Mouse (Mus musculus) midbrain, embryonic 13.5 days (tissue): ENCODE measurements around the gene Pak3. TPM values are rescaled to one million over a fixed set of nuclear protein-coding genes. Genes with fewer than 3 reads are reported as not detected.

Source experiments
- ATAC-seq: fragments of 200-750 bp; cut with Nextera tagmentation; 2 replicates; pipeline ENCODE4 v1.8.0; 2017; ENCODE audit warnings: mild to moderate bottlenecking, moderate TSS enrichment, moderate library complexity
- H3K27ac ChIP-seq: fragments of 300-500 bp; sonication (generic); 2 replicates; pipeline ENCODE4 v1.5.1; 2015; ENCODE audit warnings: inconsistent platforms, mild to moderate bottlenecking, moderate library complexity
- H3K27me3 ChIP-seq: fragments of 300-500 bp; sonication (generic); 2 replicates; pipeline ENCODE4 v1.6.1; 2015; ENCODE audit warnings: mild to moderate bottlenecking, inconsistent platforms
- H3K36me3 ChIP-seq: fragments of 300-500 bp; sonication (generic); 2 replicates; pipeline ENCODE4 v1.6.1; 2015; ENCODE audit warnings: mild to moderate bottlenecking, inconsistent platforms
- H3K4me1 ChIP-seq: fragments of 300-500 bp; sonication (generic); replicated peaks from 2 replicates; pipeline ENCODE4 v1.6.1; 2015; ENCODE audit warnings: inconsistent platforms
- H3K4me2 ChIP-seq: fragments of 300-500 bp; sonication (generic); replicated peaks from 2 replicates; pipeline ENCODE4 v1.6.1; 2015; ENCODE audit warnings: moderate library complexity, mild to moderate bottlenecking, inconsistent platforms
- H3K4me3 ChIP-seq: fragments of 300-500 bp; sonication (generic); replicated peaks from 2 replicates; pipeline ENCODE4 v1.5.1; 2015; ENCODE audit warnings: mild to moderate bottlenecking, inconsistent platforms
- H3K9ac ChIP-seq: fragments of 300-500 bp; sonication (generic); replicated peaks from 2 replicates; pipeline ENCODE4 v1.6.1; 2015; ENCODE audit warnings: mild to moderate bottlenecking, inconsistent platforms
- H3K9me3 ChIP-seq: fragments of 300-500 bp; sonication (generic); 2 replicates; pipeline ENCODE4 v1.6.1; 2016; ENCODE audit warnings: mild to moderate bottlenecking, inconsistent platforms
- WGBS: fragments of 180-500 bp; shearing (Covaris S2); methylation state at CpG from one replicate; pipeline ENCODE4 v1.1.7; 2015; 5-methylcytosine and 5-hydroxymethylcytosine counted together
- polyA plus RNA-seq: library from polyadenylated mRNA; unstranded; fragments of >200 nt; fragmentation: Nextera tagmentation; extraction: Ambion mirVana; gene quantifications from 2 replicates; pipeline ENCODE4 v1.2.1, GENCODE M21; 2015

The Pak3 gene
- polyA plus RNA-seq, 1 experiment from 2014 or later, result 164 TPM

DNA sequence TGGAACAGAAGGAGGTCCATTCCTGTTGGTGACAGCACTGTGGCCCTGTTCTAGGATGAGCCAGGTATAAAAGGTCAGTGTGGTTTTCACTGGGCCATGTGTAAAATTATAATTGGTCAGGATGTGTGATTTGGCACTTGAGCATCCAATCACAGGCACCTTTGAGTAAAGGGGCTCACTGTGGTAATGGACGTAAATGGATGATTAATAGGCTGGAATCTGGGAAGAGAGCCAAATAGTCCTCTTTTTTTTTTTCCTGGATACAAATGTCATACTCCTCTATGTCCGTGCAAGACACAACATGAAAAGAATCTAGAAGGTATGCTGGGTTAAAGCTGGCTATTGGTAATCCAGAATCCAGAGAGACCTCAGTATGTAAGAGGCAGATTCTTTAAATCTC lies 147.4 kb downstream of the Pak3 start:
- 51% methylated on average over 2 of the region's 2 CpGs for WGBS
- Histone ChIP-seq H3K27ac (no peak overlapping the region), H3K4me3 (peak overlapping the region; percentile 57), H3K9ac (no peak overlapping the region), H3K4me1 (peaks cover 17% of the 10 kb centered on the region; the same call in 1 of the 2 replicates), H3K4me2 (peak overlapping the region; percentile 58), H3K36me3 (no peaks in the 10 kb centered on the region), H3K9me3 (no peaks in the 10 kb centered on the region), H3K27me3 (peaks cover 36% of the 10 kb centered on the region)
- ATAC-seq, result no peak

DNA sequence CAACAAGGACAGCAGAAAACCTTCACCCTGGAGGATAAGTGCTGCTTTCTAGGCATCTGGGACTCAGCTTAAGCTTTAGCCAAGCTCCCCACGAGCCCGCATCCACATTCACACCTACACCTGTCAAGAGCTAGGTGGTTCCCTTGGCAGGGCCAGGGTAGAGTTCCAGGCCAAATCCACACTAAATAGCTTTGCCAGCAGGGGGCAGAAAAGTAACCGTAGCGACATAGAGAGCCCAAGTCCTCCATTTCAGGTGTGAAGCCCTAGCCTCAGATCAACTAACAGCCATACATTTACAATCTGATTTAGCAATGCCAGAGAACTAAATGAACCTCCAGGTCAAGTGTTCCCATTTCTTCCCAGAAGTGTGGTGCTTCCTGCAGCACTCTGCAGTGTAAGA lies 148.6 kb downstream of the Pak3 start:
- peak overlapping the region; percentile 15; the same call in 1 of the 2 replicates for H3K4me3 ChIP-seq

DNA sequence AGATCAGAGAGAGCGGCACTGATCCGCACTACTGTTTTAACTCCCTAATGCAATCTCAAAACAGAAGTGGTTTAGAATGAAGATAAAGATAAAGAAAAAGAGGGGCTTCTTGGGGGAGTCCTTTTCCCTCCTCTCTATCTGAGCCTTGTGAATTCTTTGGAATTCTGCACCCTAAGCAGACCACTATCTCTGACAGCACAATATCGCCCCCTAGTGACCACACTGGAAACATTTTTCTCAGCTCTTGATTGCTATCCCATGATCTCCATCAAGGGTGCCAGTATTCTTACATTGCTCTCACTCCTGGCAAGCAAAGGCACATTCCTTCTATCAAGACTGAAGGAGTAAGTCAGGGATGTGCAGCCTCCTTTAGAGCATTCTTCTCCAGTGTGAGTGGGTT lies 149.9 kb downstream of the Pak3 start:
- ATAC-seq, result no peak
- no peak overlapping the region for H3K27ac ChIP-seq
- H3K9me3 ChIP-seq, result no peaks in the 10 kb centered on the region
- WGBS, result 52% methylated on average over 3 of the region's 3 CpGs
- no peaks in the 10 kb centered on the region for H3K36me3 ChIP-seq
- peaks cover 26% of the 10 kb centered on the region for H3K27me3 ChIP-seq
- peak overlapping the region; percentile 58; the same call in 1 of the 2 replicates for H3K4me2 ChIP-seq
- no peak overlapping the region for H3K9ac ChIP-seq
- no peak overlapping the region for H3K4me3 ChIP-seq
- H3K4me1 ChIP-seq, result peaks cover 17% of the 10 kb centered on the region; the same call in 1 of the 2 replicates

More for the DNA sequence above, 148.6 kb downstream of the Pak3 start:
- Histone ChIP-seq H3K27ac (no peak overlapping the region), H3K36me3 (no peaks in the 10 kb centered on the region), H3K9me3 (no peaks in the 10 kb centered on the region), H3K9ac (no peak overlapping the region), H3K4me1 (peaks cover 17% of the 10 kb centered on the region; the same call in 1 of the 2 replicates), H3K4me2 (peak overlapping the region; percentile 58), H3K27me3 (peaks cover 32% of the 10 kb centered on the region)
- WGBS, result 45% methylated on average over 4 of the region's 4 CpGs
- ATAC-seq, result no peak

DNA sequence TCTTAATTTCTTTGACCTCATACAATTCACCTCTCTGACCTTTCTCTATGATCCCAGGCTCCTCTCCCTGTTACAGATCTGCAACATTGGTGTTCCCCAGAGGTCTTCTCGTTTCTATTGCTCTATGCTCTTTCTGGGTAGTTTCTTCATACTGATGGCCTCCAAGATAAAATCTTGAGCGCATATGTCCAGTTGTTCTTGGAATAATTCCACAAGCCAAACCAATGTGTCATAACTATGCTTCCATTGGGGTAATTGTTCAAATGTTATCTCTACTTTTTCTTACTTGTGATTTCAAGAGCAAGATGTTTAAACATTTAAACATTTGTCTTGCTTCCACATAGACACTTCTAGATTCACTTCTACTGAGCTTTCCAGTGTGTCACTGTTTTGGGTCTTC lies 160.2 kb downstream of the Pak3 start:
- ATAC-seq, result no peak
- 72% methylated on average over 2 of the region's 2 CpGs for WGBS
- no peak overlapping the region for H3K4me2 ChIP-seq
- no peak overlapping the region for H3K9ac ChIP-seq
- H3K4me3 ChIP-seq, result no peak overlapping the region
- H3K9me3 ChIP-seq, result no peaks in the 10 kb centered on the region
- H3K27me3 ChIP-seq, result no peaks in the 10 kb centered on the region; the same call in 1 of the 2 replicates
- no peaks in the 10 kb centered on the region for H3K4me1 ChIP-seq
- H3K36me3 ChIP-seq, result no peaks in the 10 kb centered on the region
- no peak overlapping the region for H3K27ac ChIP-seq

DNA sequence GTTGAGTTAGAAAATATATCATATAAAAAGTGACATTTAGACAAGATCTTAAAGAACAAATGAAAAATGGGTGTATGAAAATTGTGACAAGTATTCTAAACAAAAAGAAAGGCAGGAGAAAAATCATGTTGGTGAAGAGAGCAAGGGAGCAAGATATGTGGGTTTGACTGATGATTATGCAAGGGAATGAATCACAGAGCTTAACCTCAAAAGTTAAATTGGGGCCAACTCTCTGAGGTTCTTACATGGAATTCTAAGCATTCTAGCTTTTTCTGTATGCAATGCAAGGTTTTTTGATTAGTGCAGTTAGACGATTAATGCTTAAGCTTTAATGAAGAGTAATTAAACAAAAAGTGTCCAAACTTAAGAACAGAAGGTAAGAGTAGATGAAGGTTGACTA lies 203.9 kb downstream of the Pak3 start:
- no peak for ATAC-seq
- H3K4me3 ChIP-seq, result no peak overlapping the region
- no peaks in the 10 kb centered on the region for H3K4me1 ChIP-seq
- H3K9ac ChIP-seq, result no peak overlapping the region
- H3K4me2 ChIP-seq, result no peak overlapping the region
- no peaks in the 10 kb centered on the region for H3K27me3 ChIP-seq
- WGBS, result 91% methylated on average over 1 of the region's 1 CpGs
- H3K36me3 ChIP-seq, result no peaks in the 10 kb centered on the region
- no peaks in the 10 kb centered on the region for H3K9me3 ChIP-seq
- H3K27ac ChIP-seq, result no peak overlapping the region

DNA sequence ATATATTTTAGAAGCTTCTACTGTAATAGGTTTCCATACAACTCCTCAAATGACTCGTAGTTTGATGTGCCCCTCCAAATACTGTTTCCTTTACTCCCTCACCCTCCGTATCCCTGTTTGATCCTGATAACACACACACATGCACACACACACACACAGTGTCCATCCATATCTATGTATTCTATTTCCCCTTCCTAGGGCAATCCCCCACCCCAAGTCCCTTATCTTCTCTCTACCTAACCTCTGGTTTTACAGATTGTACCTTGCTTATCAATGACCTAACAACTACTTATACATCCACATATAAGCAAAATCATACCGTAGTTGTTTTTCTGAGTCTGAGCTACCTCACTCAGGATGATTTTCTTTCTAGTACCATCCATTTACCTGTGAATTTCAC lies 207.0 kb downstream of the Pak3 start:
- WGBS, result 96% methylated on average over 3 of the region's 3 CpGs
- ATAC-seq, result no peak
- Histone ChIP-seq H3K4me3 (no peak overlapping the region), H3K36me3 (no peaks in the 10 kb centered on the region), H3K9ac (no peak overlapping the region), H3K27ac (no peak overlapping the region), H3K9me3 (no peaks in the 10 kb centered on the region), H3K27me3 (no peaks in the 10 kb centered on the region), H3K4me2 (no peak overlapping the region), H3K4me1 (no peaks in the 10 kb centered on the region)

DNA sequence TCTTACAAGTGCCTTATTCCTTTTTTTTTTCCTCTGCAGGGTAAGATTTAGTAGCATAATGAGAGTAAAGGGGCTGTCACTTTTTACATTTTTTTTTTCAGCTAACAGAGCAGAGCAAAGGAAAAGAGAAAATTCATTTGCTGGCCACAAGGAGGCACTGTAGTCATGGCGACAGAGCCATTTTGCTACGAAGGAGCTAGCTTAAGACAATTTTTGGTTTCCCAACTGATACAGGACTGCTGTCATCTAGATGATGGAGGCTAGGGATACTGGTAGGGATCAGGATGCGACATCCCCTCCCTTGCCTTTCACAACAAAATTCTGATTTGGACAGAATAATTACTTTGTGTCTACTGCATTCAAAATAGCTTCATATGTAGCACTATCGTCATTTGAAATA lies 217.6 kb downstream of the Pak3 start:
- Histone ChIP-seq H3K36me3 (0 out of 2 replicates have a peak, but pooled peaks cover 6% of the 10 kb centered on the region), H3K27ac (no peak overlapping the region), H3K4me1 (no peaks in the 10 kb centered on the region), H3K4me2 (no peak overlapping the region), H3K4me3 (no peak overlapping the region), H3K9me3 (no peaks in the 10 kb centered on the region), H3K9ac (no peak overlapping the region), H3K27me3 (no peaks in the 10 kb centered on the region)
- 42% methylated on average over 4 of the region's 4 CpGs for WGBS
- ATAC-seq, result no peak

DNA sequence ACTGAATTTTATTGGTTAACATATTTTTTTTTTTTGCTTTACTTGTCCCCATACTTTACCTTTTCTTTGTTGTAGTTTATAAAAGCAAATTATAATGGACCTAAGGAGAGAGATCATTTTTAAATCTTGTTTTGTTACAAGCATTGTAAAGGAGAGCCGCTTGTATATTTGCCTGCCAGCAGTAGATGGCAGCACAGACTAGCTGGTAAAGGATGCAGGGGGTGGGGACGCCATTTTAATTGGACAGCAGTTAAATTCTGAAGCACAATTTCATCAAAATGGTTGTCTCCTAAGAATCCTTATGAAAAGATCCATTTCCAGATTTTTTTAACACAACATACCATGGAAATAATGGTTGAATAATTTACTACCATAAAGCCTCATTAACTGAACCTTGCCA lies 220.8 kb downstream of the Pak3 start:
- H3K4me1 ChIP-seq, result no peaks in the 10 kb centered on the region
- H3K9me3 ChIP-seq, result no peaks in the 10 kb centered on the region
- ATAC-seq, result no peak
- H3K9ac ChIP-seq, result no peak overlapping the region
- H3K4me2 ChIP-seq, result no peak overlapping the region
- no peaks in the 10 kb centered on the region for H3K27me3 ChIP-seq
- WGBS, result 22% methylated on average over 2 of the region's 2 CpGs
- no peak overlapping the region for H3K27ac ChIP-seq
- H3K36me3 ChIP-seq, result 0 out of 2 replicates have a peak, but pooled peaks cover 2% of the 10 kb centered on the region
- H3K4me3 ChIP-seq, result no peak overlapping the region

DNA sequence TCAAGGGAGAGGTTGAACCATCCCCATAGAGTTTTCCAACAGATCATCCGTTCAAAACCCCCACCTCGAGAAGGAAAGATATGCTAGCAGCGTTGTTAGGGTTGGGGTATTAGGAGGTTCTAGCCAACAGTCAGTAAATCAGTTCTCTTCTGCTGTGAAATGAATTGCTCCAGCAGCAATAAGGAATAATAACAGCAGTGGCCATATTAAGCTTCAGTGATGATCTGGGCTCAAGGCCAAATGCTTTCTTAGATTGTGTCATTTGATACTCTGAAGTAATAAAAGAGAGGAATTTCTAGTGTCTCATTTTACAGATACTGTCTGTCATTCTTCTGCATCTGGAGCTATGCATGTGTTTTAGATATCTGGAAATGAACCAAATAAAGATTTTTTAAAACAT lies 244.2 kb downstream of the Pak3 start:
- Histone ChIP-seq H3K36me3 (no peaks in the 10 kb centered on the region), H3K9ac (no peak overlapping the region), H3K9me3 (no peaks in the 10 kb centered on the region), H3K4me1 (no peaks in the 10 kb centered on the region), H3K4me3 (no peak overlapping the region), H3K27me3 (no peaks in the 10 kb centered on the region), H3K4me2 (no peak overlapping the region), H3K27ac (no peak overlapping the region)
- 81% methylated on average over 3 of the region's 3 CpGs for WGBS
- ATAC-seq, result no peak

DNA sequence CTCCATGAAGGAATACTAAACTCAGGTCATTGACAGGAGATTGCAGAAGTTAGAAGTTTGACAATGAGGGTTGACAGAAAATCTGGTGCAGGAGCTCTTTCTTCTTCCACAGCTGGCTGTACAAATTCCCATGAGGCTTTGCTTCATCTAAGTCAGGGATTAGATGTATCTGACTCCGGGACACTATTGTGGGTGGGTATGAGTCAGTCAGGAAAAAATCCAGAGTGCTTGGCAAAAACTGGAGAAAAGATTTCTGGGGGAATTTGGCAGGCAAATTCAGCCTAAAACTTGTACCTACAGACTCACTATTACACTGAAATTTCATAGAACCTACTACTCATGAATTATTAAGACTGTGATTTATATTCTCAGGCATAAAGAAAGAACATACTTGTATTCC lies 297.6 kb downstream of the Pak3 start:
- no peaks in the 10 kb centered on the region for H3K36me3 ChIP-seq
- no peaks in the 10 kb centered on the region for H3K9me3 ChIP-seq
- H3K4me2 ChIP-seq, result no peak overlapping the region
- no peak overlapping the region for H3K9ac ChIP-seq
- WGBS, result 72% methylated on average over 1 of the region's 1 CpGs
- no peak overlapping the region for H3K27ac ChIP-seq
- no peak for ATAC-seq
- no peak overlapping the region for H3K4me3 ChIP-seq
- no peaks in the 10 kb centered on the region for H3K27me3 ChIP-seq
- no peaks in the 10 kb centered on the region for H3K4me1 ChIP-seq

DNA sequence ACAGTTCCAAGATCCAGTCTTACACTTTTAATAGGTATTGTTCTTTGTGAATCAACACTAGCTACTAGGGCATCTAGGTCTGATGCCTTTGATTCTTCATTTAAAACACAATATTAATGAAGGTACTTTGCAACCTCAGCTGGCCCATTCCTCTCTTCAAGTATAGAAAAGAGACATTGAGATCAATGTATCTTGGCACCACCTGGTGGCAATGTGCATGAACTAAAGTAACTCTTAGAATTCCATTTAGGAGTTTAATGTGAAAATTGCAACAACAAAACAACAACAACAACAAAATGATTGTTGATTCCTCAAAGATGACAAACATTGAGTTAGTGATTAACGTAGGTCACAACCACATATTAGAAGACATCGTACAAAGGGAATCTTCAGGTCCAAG lies 300.6 kb downstream of the Pak3 start:
- Histone ChIP-seq H3K27me3 (no peaks in the 10 kb centered on the region), H3K4me3 (no peak overlapping the region), H3K27ac (no peak overlapping the region), H3K4me2 (no peak overlapping the region), H3K9me3 (no peaks in the 10 kb centered on the region), H3K36me3 (no peaks in the 10 kb centered on the region), H3K4me1 (no peaks in the 10 kb centered on the region), H3K9ac (no peak overlapping the region)
- no peak for ATAC-seq
- 92% methylated on average over 2 of the region's 2 CpGs for WGBS

DNA sequence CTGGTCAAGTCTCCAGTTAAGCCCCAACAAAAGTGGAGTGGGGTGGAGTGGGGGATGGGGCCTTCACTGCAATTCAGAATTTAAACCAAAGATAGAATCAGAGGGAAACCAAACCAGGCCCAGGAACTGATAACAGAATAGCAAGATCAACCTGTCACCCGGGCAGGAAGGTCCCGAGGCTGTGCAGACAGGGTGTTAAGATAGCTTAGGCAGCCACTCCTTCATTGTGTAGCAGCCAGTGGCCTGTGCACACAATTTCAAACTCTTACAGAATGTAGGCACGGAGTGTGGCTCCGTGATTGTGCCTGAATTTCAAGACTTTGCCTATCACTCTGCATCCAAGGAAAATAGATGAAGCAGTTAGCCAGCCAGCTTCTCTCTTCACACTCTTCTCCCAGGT lies 308.1 kb downstream of the Pak3 start:
- Histone ChIP-seq H3K27me3 (peaks cover 10% of the 10 kb centered on the region; the same call in 1 of the 2 replicates), H3K27ac (no peak overlapping the region), H3K36me3 (no peaks in the 10 kb centered on the region), H3K4me1 (no peaks in the 10 kb centered on the region), H3K9ac (no peak overlapping the region), H3K9me3 (no peaks in the 10 kb centered on the region), H3K4me3 (no peak overlapping the region), H3K4me2 (no peak overlapping the region)
- ATAC-seq, result no peak
- WGBS, result 55% methylated on average over 4 of the region's 4 CpGs

DNA sequence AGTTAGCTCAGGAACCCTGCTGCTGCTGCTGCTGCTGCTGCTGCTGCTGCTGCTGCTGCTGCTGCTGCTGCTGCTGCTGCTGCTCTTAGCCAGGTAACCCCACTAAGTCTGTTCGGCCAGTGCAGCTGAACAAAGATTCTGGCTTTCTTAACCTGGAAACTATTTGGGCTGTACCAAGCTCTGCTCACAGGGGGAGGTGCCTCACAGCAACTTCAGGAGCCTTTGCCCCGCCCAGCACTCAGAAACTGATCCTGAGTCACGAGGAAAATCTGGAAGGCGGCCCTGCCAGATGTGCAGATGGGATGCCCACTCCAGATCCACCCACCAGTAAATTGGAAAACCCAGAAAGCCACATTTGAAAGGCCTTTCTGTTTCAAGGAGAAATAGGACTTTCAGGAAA lies 308.8 kb downstream of the Pak3 start, which contains the start of gene Capn6:
Gene Capn6, minus strand, starts transcription at position 203 of the 400 bp plus-strand sequence.
- H3K4me3 ChIP-seq, result no peak within 1 kb of the TSS
- ATAC-seq, result no peak
- no peak within 1 kb of the TSS for H3K4me2 ChIP-seq
- no peaks in the 10 kb centered on the region for H3K9me3 ChIP-seq
- no peak within 1 kb of the TSS for H3K27ac ChIP-seq
- no peaks in the 10 kb centered on the region for H3K36me3 ChIP-seq
- H3K4me1 ChIP-seq, result no peaks in the 10 kb centered on the region
- H3K9ac ChIP-seq, result no peak within 1 kb of the TSS
- WGBS, result 53% methylated on average over 4 of the region's 4 CpGs
- peaks cover 10% of the 10 kb centered on the region; the same call in 1 of the 2 replicates for H3K27me3 ChIP-seq
